Mouse (Mus musculus) small intestine, adult 2 months (tissue): ENCODE measurements around the gene E4f1. TPM values are rescaled to one million over a fixed set of nuclear protein-coding genes. Genes with fewer than 3 reads are reported as not detected.
"Not testable (repeated sequence)": the region's sequence is repeated elsewhere in the genome, so short reads cannot be mapped to it uniquely, and the experiment has no call there.

Source experiments
- H3K27ac ChIP-seq: fragments of 200-500 bp; 2 replicates; pipeline ENCODE4 v1.5.1; 2012; ENCODE audit warnings: low read depth, low read length, control low read depth, inconsistent platforms; ENCODE audit not compliant: insufficient read depth
- H3K27me3 ChIP-seq: fragments of 200-500 bp; 2 replicates; pipeline ENCODE4 v1.6.1; 2012; ENCODE audit warnings: mild to moderate bottlenecking, moderate library complexity, low read length, inconsistent platforms; ENCODE audit not compliant: control insufficient read depth, insufficient read depth
- H3K36me3 ChIP-seq: fragments of 200-500 bp; 2 replicates; pipeline ENCODE4 v1.6.1; 2012; ENCODE audit warnings: mild to moderate bottlenecking, low read length, control low read depth, inconsistent platforms; ENCODE audit not compliant: control insufficient read depth, insufficient read depth
- H3K4me1 ChIP-seq: fragments of 200-500 bp; 2 replicates; pipeline ENCODE4 v1.6.1; 2012; ENCODE audit warnings: low read length, inconsistent platforms, mixed read lengths; ENCODE audit not compliant: control insufficient read depth, insufficient read depth, insufficient read length
- H3K4me3 ChIP-seq: fragments of 200-500 bp; 2 replicates; pipeline ENCODE4 v1.5.1; 2012; ENCODE audit warnings: low read depth, mild to moderate bottlenecking, control low read depth, inconsistent platforms, low read length, moderate library complexity
- CTCF ChIP-seq: fragments of 200-500 bp; IDR thresholded peaks from 2 replicates; pipeline ENCODE4 v1.5.1; 2012; ENCODE audit warnings: low read depth, mild to moderate bottlenecking, control low read depth, inconsistent platforms, low read length, moderate library complexity, mixed read lengths; ENCODE audit not compliant: insufficient replicate concordance, insufficient read length; ENCODE audit errors: extremely low read depth
- POLR2A ChIP-seq: fragments of 200-500 bp; IDR thresholded peaks from 2 replicates; pipeline ENCODE4 v1.6.1; 2012; ENCODE audit warnings: low read depth, mild to moderate bottlenecking, control low read depth, inconsistent platforms, low read length, moderate library complexity
- WGBS: fragments of 180-500 bp; shearing (Covaris S2); methylation state at CpG from one replicate; pipeline ENCODE4 v1.1.7; 2018; 5-methylcytosine and 5-hydroxymethylcytosine counted together
- polyA plus RNA-seq: library from polyadenylated mRNA; depleted of rRNA; stranded (reverse); fragments of >200 nt; gene quantifications from 2 replicates; pipeline ENCODE4 v1.2.3, GENCODE M21; 2012

The E4f1 gene
- polyA plus RNA-seq, 1 experiment, result 74.5 TPM

DNA sequence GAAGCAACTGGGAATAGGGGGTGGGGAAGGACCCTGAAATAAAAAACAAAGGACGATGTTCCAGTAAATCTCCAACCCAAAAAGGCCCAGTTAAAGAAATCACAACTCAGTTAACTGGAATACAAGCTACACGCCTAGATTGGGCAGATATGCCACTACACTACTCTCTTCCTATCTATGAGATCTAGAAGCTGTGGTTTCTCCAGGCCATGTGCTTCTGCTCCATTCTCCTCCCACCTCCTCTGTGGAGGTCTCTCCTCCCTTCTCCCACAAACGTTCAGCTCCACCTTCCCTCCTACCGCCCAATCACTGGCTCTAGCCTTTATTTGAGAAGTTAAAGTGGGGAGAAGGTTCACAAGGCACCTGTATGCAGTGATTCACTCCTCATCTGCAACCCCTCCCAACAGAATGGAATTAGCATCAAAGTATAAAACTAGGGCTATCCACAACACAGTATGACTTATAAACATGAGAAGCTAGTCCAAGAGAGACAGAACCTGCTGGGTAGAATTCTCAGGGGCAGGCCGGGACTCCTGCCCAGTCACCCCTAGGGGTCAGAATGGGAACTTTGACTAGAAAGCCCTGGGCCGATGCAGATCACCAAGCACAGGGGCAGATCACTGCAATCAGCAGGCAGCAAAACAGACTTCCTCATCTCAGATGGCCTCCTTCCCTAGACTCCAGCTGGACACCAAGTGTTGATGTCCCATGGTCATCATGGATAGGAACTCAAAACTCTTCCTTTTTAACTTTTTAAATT is 6.6 kb downstream of the E4f1 start:
- Histone ChIP-seq H3K27ac (no peak overlapping the region), H3K4me1 (no peaks in the 10 kb centered on the region), H3K4me3 (no peak overlapping the region), H3K27me3 (no peaks in the 10 kb centered on the region), H3K36me3 (no peaks in the 10 kb centered on the region)
- 57% methylated on average over 6 of the region's 6 CpGs for WGBS
- no peak for TF ChIP-seq CTCF
- no peak for TF ChIP-seq POLR2A

DNA sequence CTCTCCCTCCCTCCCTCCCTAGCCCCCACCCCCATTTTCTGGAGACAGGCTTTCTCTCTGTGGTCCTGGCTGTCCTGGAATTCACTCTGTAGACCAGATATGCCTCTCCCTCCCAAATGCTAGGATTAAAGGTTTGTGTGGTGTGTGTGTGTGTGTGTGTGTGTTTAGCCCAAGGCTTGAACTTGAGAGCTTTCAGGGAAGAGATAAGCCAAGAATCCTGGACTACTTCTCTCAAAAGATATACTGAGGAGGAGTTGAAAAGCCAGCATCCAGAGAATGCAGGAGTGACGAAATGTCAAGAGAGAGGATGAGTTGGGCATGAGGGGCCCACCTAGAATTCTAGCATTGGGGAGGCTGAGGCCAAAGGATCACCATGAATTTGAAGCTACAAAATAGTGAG is 7.2 kb downstream of the E4f1 start:
- TF ChIP-seq CTCF, result no peak
- no peak for TF ChIP-seq POLR2A
- Histone ChIP-seq H3K4me1 (no peaks in the 10 kb centered on the region), H3K4me3 (no peak overlapping the region), H3K27me3 (no peaks in the 10 kb centered on the region), H3K27ac (no peak overlapping the region), H3K36me3 (no peaks in the 10 kb centered on the region)
- whole genome bisulfite sequencing, result 95% methylated on average over 1 of the region's 1 CpGs

DNA sequence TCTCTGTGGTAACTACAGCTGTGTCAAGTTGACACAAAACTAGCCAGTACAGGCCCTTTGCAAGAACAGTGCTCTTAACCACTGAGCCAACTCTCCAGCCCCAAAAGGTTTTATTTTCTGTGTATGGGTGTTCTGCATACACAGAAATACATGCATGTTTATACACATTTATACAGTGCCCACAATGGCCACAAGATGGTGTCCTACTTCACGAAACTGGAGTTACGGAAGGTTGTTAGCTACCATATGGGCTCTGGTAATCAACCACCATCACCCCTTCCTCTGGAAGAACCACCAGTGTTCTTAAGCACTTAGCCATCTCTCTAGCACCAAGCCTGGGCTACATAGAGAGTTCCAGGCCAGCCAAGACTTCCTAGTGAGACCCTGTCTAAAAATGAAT is 8.5 kb downstream of the E4f1 start:
- WGBS, result 64% methylated on average over 2 of the region's 2 CpGs
- no peaks in the 10 kb centered on the region for H3K36me3 ChIP-seq
- no peak overlapping the region for H3K27ac ChIP-seq
- H3K27me3 ChIP-seq, result no peaks in the 10 kb centered on the region
- TF ChIP-seq POLR2A, result no peak
- no peak for TF ChIP-seq CTCF
- H3K4me1 ChIP-seq, result no peaks in the 10 kb centered on the region
- no peak overlapping the region for H3K4me3 ChIP-seq

DNA sequence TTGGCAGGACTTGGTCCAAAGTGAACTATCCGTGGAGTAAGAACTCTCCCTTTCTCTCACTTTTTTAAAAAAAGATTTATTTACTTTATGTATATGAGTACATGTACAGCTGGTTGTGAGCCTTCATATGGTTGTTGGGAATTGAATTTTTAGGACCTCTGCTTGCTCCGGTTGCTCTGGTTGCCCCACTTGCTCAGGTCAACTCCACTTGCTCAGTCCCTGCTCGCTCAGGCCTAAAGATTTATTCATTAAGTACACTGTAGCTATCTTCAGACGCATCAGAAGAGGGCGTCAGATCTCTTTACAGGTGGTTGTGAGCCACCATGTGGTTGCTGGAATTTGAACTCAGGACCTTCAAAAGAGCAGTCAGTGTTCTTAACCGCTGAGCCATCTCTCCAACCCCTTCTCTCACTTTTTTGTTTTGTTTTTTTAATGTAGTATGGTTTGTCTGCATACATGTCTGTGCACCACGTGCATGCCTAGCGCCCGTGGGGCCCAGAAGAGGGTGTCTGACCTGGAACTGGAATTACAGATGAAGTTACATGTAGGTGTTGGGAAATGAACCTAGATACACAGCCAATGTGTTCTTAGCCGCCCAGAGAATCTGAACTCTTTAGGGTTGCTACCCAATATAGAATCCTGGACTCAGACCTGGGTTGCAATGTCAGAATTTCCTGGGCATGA is 14.4 kb downstream of the E4f1 start:
- not testable (repeated sequence) for H3K4me3 ChIP-seq, H3K36me3 ChIP-seq, H3K4me1 ChIP-seq, H3K27me3 ChIP-seq
- 0 out of 2 replicates have a peak overlapping the region, but pooled peaks have one; percentile 18 for H3K27ac ChIP-seq
- whole genome bisulfite sequencing, result 41% methylated on average over 10 of the region's 10 CpGs

DNA sequence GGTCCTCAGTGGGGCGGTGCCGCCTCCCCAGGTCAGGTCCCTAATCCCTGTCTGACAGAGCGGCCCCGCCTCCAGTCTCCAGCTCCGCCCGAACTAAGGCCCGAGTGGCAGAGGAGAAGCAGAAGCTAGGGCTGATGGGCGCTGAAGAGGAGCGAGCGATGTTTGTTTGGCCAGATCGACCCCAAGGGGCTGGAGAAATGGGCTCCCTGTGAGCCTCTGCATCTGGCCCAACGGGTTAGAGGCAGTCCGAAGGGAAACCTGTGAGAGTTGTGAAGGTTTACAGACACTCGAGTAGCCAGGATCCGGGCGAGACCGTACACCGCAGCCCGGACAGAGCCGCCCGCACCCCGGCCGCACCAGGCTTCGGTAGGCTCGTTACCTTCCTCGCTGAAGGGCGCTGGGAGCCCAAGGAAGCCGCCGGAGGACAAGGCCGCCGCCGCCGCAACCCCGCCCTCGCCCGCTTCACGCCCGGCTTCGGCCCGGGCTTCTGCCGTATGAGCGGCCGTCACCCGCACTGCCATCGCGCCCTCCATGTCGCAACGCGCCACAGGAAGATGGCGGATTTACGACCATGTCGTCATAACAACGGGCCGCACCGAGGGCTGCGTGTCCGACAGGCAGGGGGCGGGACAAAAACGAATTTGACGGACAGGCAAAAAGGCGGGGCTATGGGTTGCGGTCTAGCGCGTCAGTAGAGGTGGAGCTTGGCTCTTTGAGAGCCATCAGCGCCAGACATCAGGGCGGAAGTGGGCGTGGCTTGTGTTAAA is 15.2 kb downstream of the E4f1 start:
- H3K36me3 ChIP-seq, result peaks cover 10% of the 10 kb centered on the region
- peak overlapping the region; percentile 95 for H3K27ac ChIP-seq
- H3K4me1 ChIP-seq, result 0 out of 2 replicates have a peak, but pooled peaks cover 2% of the 10 kb centered on the region
- H3K27me3 ChIP-seq, result no peaks in the 10 kb centered on the region
- WGBS, result under 1% methylated on average over 66 of the region's 67 CpGs
- peak overlapping the region; percentile 89 for H3K4me3 ChIP-seq
- TF ChIP-seq CTCF (no peak), POLR2A (peak; percentile 77)

DNA sequence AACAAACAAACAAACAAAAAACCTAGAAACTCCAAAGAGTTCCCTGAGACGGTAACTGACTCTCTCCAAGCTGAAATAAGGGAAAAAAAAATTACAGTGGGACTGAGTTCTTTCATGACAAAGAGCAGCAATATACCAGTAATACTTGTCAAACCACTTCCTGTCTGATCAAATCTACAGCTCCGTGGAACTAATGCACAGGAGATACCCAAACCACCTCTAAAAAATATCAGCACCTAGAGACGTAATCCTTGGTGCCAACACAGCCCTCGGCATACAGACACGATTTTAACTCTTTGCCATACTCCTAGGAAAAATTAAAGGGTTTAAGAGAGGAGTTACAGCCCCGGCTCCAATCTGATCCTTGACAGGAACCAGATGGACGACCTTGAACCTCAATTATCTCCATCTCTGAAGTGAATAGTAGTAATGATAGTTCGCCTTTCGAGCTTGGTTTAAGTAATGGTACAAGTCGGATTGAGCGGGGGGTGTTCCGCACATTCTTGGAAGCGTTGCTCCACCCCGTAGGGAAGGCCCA is 15.8 kb downstream of the E4f1 start:
- Histone ChIP-seq H3K4me3 (peak overlapping the region; percentile 89), H3K27ac (peak overlapping the region; percentile 95), H3K4me1 (0 out of 2 replicates have a peak, but pooled peaks cover 2% of the 10 kb centered on the region), H3K27me3 (no peaks in the 10 kb centered on the region), H3K36me3 (peaks cover 16% of the 10 kb centered on the region)
- under 1% methylated on average over 14 of the region's 14 CpGs for WGBS
- TF ChIP-seq CTCF (no peak), POLR2A (no peak)

DNA sequence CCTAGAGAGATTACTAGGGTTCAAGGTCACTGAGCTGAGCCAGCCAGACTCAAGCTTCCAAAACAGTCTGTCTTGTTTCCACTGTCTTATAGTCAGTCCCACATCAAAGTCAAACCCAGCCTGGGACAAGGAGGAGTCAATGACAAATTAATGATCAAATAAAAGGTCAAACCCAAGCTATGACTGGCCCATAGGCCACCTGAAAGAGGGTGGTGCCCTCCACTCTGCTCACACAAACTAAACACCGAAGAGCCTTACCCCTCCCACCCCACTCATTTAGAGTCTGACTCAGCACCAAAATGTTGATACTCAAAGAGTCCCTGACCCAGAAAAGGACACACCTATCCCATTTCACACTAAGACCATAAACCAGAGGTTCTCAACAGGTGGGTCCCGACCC is 16.7 kb downstream of the E4f1 start:
- Histone ChIP-seq H3K27ac (no peak overlapping the region), H3K4me1 (0 out of 2 replicates have a peak, but pooled peaks cover 2% of the 10 kb centered on the region), H3K4me3 (no peak overlapping the region), H3K27me3 (no peaks in the 10 kb centered on the region), H3K36me3 (peaks cover 25% of the 10 kb centered on the region)
- TF ChIP-seq POLR2A (no peak), CTCF (no peak)
- 29% methylated on average over 2 of the region's 2 CpGs for WGBS
